ENCODE assay signal across 13 mouse cellular contexts in the genomic region with DNA sequence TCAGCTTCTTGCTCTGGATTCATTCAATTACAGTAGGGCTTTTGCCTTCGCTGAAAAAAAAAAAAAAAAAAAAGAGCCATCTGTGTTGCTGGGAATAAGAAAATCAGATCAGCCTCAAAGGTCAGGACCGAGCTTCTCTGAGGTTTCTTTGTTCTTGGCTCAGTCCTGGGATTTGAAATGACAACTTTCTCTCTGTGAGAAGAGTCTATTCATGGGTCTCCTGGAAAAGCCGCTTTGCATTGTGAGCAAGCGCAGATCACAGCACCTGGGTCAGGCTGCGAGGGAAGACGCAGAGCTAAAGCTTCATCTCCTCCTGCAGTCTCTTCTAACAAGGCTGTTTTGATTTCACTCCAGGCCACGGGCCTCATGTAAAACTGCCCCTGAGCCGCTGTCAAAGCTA.
DNase-seq lines count a peak whose midpoint lies in the region; ATAC-seq lines count a peak whose summit lies in the region.
"Had no signal": no experiment of that assay in that cellular context is flagged by ENCODE, and none has a peak within 500 bp of the region (broad histone marks: within the 10 kb centered on the region; RNA-seq: fewer than 3 reads in every experiment).

No protein-coding gene starts in this region.

- H3K9me3 ChIP-seq in neural tube, embryonic 13.5 days, result no peaks in the 10 kb centered on the region
- H3K9me3 ChIP-seq in embryonic facial prominence, embryonic 13.5 days, result no peaks in the 10 kb centered on the region
- H3K9me3 ChIP-seq in hindbrain, embryonic 15.5 days, result no peaks in the 10 kb centered on the region

- ATAC-seq in neural tube, embryonic 13.5 days (ENCODE audit: low read depth), result no peak
- ATAC-seq in embryonic facial prominence, embryonic 13.5 days (ENCODE audit: insufficient number of reproducible peaks, insufficient read depth, low FRiP score, low TSS enrichment, low read depth), result no peak
- peak; percentile 51; the same call in 1 of the 2 replicates for ATAC-seq in hindbrain, embryonic 15.5 days (ENCODE audit: low FRiP score, low read depth)
- no peak for ATAC-seq in CD4-positive, CD25-positive, alpha-beta regulatory T cell, adult 4 months

- WGBS in neural tube, embryonic 13.5 days, result 47% methylated on average over 8 of the region's 8 CpGs
- WGBS in embryonic facial prominence, embryonic 13.5 days, result 6% methylated on average over 8 of the region's 8 CpGs
- 28% methylated on average over 8 of the region's 8 CpGs for WGBS in hindbrain, embryonic 15.5 days

- peak overlapping the region; percentile 9; the same call in 1 of the 2 replicates for H3K4me2 ChIP-seq in neural tube, embryonic 13.5 days
- H3K4me2 ChIP-seq in embryonic facial prominence, embryonic 13.5 days, result peak overlapping the region; percentile 43
- peak overlapping the region; percentile 20 for H3K4me2 ChIP-seq in hindbrain, embryonic 15.5 days

- no peak overlapping the region for H3K9ac ChIP-seq in neural tube, embryonic 13.5 days
- H3K9ac ChIP-seq in embryonic facial prominence, embryonic 13.5 days, result no peak overlapping the region
- no peak overlapping the region for H3K9ac ChIP-seq in hindbrain, embryonic 15.5 days

- H3K4me1 ChIP-seq in neural tube, embryonic 13.5 days (replicated peaks), result no peaks in the 10 kb centered on the region
- no peaks in the 10 kb centered on the region for H3K4me1 ChIP-seq in embryonic facial prominence, embryonic 13.5 days
- H3K4me1 ChIP-seq in hindbrain, embryonic 15.5 days (replicated peaks), result 0 out of 2 replicates have a peak, but pooled peaks cover 4% of the 10 kb centered on the region

- no peak overlapping the region for H3K4me3 ChIP-seq in neural tube, embryonic 13.5 days
- H3K4me3 ChIP-seq in embryonic facial prominence, embryonic 13.5 days, result no peak overlapping the region
- no peak overlapping the region for H3K4me3 ChIP-seq in hindbrain, embryonic 15.5 days
- H3K4me3 ChIP-seq: gastrocnemius, adult 2 months had no signal

- H3K27me3 ChIP-seq in neural tube, embryonic 13.5 days, result peaks cover 5% of the 10 kb centered on the region; the same call in 1 of the 2 replicates
- no peaks in the 10 kb centered on the region for H3K27me3 ChIP-seq in embryonic facial prominence, embryonic 13.5 days
- no peaks in the 10 kb centered on the region for H3K27me3 ChIP-seq in hindbrain, embryonic 15.5 days
- H3K27me3 ChIP-seq: CH12.LX had no signal

- no peak for DNase-seq in neural tube, embryonic 10.5 days (ENCODE audit: extremely low spot score, low spot score)
- peak; percentile 13 for DNase-seq in telencephalon, adult 2 months (ENCODE audit: low read depth, low spot score)
- no peak for DNase-seq in cerebellum, postnatal 25 days
- no peak for DNase-seq in thymus, postnatal 25 days
- DNase-seq: gastrocnemius, adult 2 months; heart, postnatal 14 days; kidney, postnatal 4 days; lung, adult 18-20 months had no signal

- no peak overlapping the region for H3K27ac ChIP-seq in neural tube, embryonic 13.5 days (replicated peaks)
- no peak overlapping the region for H3K27ac ChIP-seq in embryonic facial prominence, embryonic 13.5 days
- H3K27ac ChIP-seq in hindbrain, embryonic 15.5 days (replicated peaks), result 0 out of 2 replicates have a peak overlapping the region, but pooled peaks have one; percentile 21
- H3K27ac ChIP-seq: gastrocnemius, adult 2 months had no signal

- no peaks in the 10 kb centered on the region for H3K36me3 ChIP-seq in neural tube, embryonic 13.5 days
- no peaks in the 10 kb centered on the region for H3K36me3 ChIP-seq in embryonic facial prominence, embryonic 13.5 days
- no peaks in the 10 kb centered on the region for H3K36me3 ChIP-seq in hindbrain, embryonic 15.5 days
